Mouse (Mus musculus): Measurements from ENCODE around the gene Gast.
"Not testable (repeated sequence)": the region's sequence is repeated elsewhere in the genome, so short reads cannot be mapped to it uniquely, and the experiment has no call there.

Gast gene

GRCm38 (mm10) chr11:100333944-100334457, at the start of gene Gast:
Gene Gast (plus strand): TSS chr11:100334407.
- in situ Hi-C loops (cut with MboI, MseI) = no loop called here

- in situ Hi-C loops (cut with MboI, MseI) = loop anchor here (5.0 to 10.0 kb wide), 3 partner anchors 83 to 818 kb away; no protein-coding TSS in a partner anchor
These were observed 49.2 kb upstream of the Gast start for GRCm38 (mm10) chr11:100284988-100285387.

GRCm38 (mm10) chr11:100287024-100287423, 47.2 kb upstream of the Gast start:
- in situ Hi-C loops (cut with MboI, MseI) = loop anchor here (5.0 to 10.0 kb wide), 3 partner anchors 85 to 820 kb away; no protein-coding TSS in a partner anchor

- in situ Hi-C loops (cut with MboI, MseI) = loop anchor here (5.0 to 10.0 kb wide), 3 partner anchors 87 to 822 kb away; no protein-coding TSS in a partner anchor
These were observed 45.3 kb upstream of the Gast start for GRCm38 (mm10) chr11:100288942-100289341.

- in situ Hi-C loops (cut with MboI, MseI) = loop anchor here (10.0 kb wide), 1 partner anchor 905 kb away; the partner anchor contains the start of gene Krt10
These were observed 44.0 kb upstream of the Gast start for GRCm38 (mm10) chr11:100290235-100290634.

- in situ Hi-C loops (cut with MboI, MseI) = loop anchor here (10.0 kb wide), 1 partner anchor 908 kb away; the partner anchor contains the start of gene Krt10
These were observed 41.3 kb upstream of the Gast start for GRCm38 (mm10) chr11:100292884-100293283.

- in situ Hi-C loops (cut with MboI, MseI) = loop anchor here (10.0 kb wide), 1 partner anchor 911 kb away; the partner anchor contains the start of gene Krt10
These were observed 38.9 kb upstream of the Gast start for GRCm38 (mm10) chr11:100295308-100295707.

GRCm38 (mm10) chr11:100297801-100298200, 36.4 kb upstream of the Gast start:
- in situ Hi-C loops (cut with MboI, MseI) = loop anchor here (10.0 kb wide), 1 partner anchor 913 kb away; the partner anchor contains the start of gene Krt10

GRCm38 (mm10) chr11:100298274-100299036, 35.8 kb upstream of the Gast start:
- in situ Hi-C loops (cut with MboI, MseI) = loop anchor here (10.0 kb wide), 1 partner anchor 914 kb away; the partner anchor contains the start of gene Krt10

GRCm38 (mm10) chr11:100300293-100300692, 33.9 kb upstream of the Gast start:
- in situ Hi-C loops (cut with MboI, MseI) = no loop called here

- in situ Hi-C loops (cut with MboI, MseI) = no loop called here
These were observed 32.9 kb upstream of the Gast start for GRCm38 (mm10) chr11:100301292-100301691.

GRCm38 (mm10) chr11:100307900-100308299, 26.3 kb upstream of the Gast start:
- in situ Hi-C loops (cut with MboI, MseI) = no loop called here

GRCm38 (mm10) chr11:100308672-100309071, 25.5 kb upstream of the Gast start:
- in situ Hi-C loops (cut with MboI, MseI) = not testable (repeated sequence)

- in situ Hi-C loops (cut with MboI, MseI) = no loop called here
These were observed 22.6 kb upstream of the Gast start for GRCm38 (mm10) chr11:100311656-100312055.

- in situ Hi-C loops (cut with MboI, MseI) = no loop called here
These were observed 22.0 kb upstream of the Gast start for GRCm38 (mm10) chr11:100312096-100312679.

GRCm38 (mm10) chr11:100313424-100313823, 20.8 kb upstream of the Gast start:
- in situ Hi-C loops (cut with MboI, MseI) = no loop called here

- in situ Hi-C loops (cut with MboI, MseI) = no loop called here
These were observed 18.8 kb upstream of the Gast start for GRCm38 (mm10) chr11:100315439-100315838.

- in situ Hi-C loops (cut with MboI, MseI) = no loop called here
These were observed 16.3 kb upstream of the Gast start for GRCm38 (mm10) chr11:100317826-100318380.

- in situ Hi-C loops (cut with MboI, MseI) = no loop called here
These were observed 15.4 kb upstream of the Gast start for GRCm38 (mm10) chr11:100318529-100319451.

GRCm38 (mm10) chr11:100319492-100320171, 14.6 kb upstream of the Gast start, which contains the start of gene Eif1:
Gene Eif1 (plus strand): TSS chr11:100319885.
- in situ Hi-C loops (cut with MboI, MseI) = no loop called here

Measured in T-helper 1 cell (primary cell).